ENCODE assay signal across 25 mouse cellular contexts in genomic region chr13:90545816-90546215, GRCm38 (mm10).
DNase-seq lines count a peak whose midpoint lies in the region; ATAC-seq lines count a peak whose summit lies in the region.
"Had no signal": no experiment of that assay in that cellular context is flagged by ENCODE, and none has a peak within 500 bp of the region (broad histone marks: within the 10 kb centered on the region; RNA-seq: fewer than 3 reads in every experiment).

No protein-coding gene starts in this region.

- no peak overlapping the region for H3K4me3 ChIP-seq in forebrain, embryonic 16.5 days (replicated peaks; ENCODE audit: low read length)
- H3K4me3 ChIP-seq: embryonic facial prominence, embryonic 10.5 days; embryonic facial prominence, embryonic 12.5 days; erythroblast, embryonic 14.5 days; forebrain, embryonic 10.5 days; forebrain, embryonic 12.5 days had no signal

- H3K9ac ChIP-seq in forebrain, embryonic 16.5 days (replicated peaks; ENCODE audit: low read depth, low read length): no peak overlapping the region
- H3K9ac ChIP-seq: embryonic facial prominence, embryonic 12.5 days; forebrain, embryonic 12.5 days; forebrain, postnatal 0 days had no signal

- H3K4me2 ChIP-seq in forebrain, embryonic 16.5 days (ENCODE audit: low read length): no peak overlapping the region
- H3K4me2 ChIP-seq: embryonic facial prominence, embryonic 12.5 days; forebrain, embryonic 12.5 days had no signal

- no peaks in the 10 kb centered on the region for H3K9me3 ChIP-seq in forebrain, embryonic 16.5 days (ENCODE audit: control insufficient read depth, low read length)
- H3K9me3 ChIP-seq: embryonic facial prominence, embryonic 10.5 days; embryonic facial prominence, embryonic 12.5 days; forebrain, embryonic 10.5 days; forebrain, embryonic 12.5 days had no signal

- ATAC-seq in common myeloid progenitor, adult 5-6 weeks (replicated peaks; ENCODE audit: low read depth, poor library complexity, severe bottlenecking): 0 out of 2 replicates have a peak, but pooled peaks have one; percentile 54
- peak; percentile 25 for ATAC-seq in granulocyte monocyte progenitor cell, adult 5-6 weeks (replicated peaks; ENCODE audit: poor library complexity, severe bottlenecking)
- ATAC-seq in megakaryocyte progenitor cell, adult 5-6 weeks (replicated peaks; ENCODE audit: poor library complexity): peak; percentile 63
- ATAC-seq in forebrain, embryonic 16.5 days: no peak
- ATAC-seq: activated CD4-positive, CD25-positive, alpha-beta regulatory T cell, adult 4 months; forebrain, embryonic 14.5 days; forebrain, postnatal 0 days had no signal

- DNase-seq in Muller cell, postnatal 12 days (ENCODE audit: inconsistent ontology term): peak; percentile 56
- DNase-seq in kidney, postnatal 4 days: no peak
- DNase-seq in heart, adult 8-10 months (ENCODE audit: low spot score): no peak
- DNase-seq in layer of hippocampus, postnatal 14 days (ENCODE audit: low spot score in 2 of 2): no peak
- DNase-seq: adrenal gland, adult 8-10 months; adrenal gland, postnatal 14 days; adrenal gland, postnatal 36 days; cerebellum, adult 11-12 months; cerebellum, adult 2 months; cerebellum, adult 9-10 months; cerebellum, postnatal 14 days; cerebellum, postnatal 36 days; forebrain, postnatal 0 days had no signal

- H3K4me1 ChIP-seq in forebrain, embryonic 16.5 days (replicated peaks; ENCODE audit: control insufficient read depth, insufficient read depth, low read length): no peaks in the 10 kb centered on the region
- H3K4me1 ChIP-seq: embryonic facial prominence, embryonic 10.5 days; embryonic facial prominence, embryonic 12.5 days; forebrain, embryonic 10.5 days; forebrain, embryonic 12.5 days had no signal

- H3K27me3 ChIP-seq in forebrain, embryonic 16.5 days (replicated peaks; ENCODE audit: control insufficient read depth, insufficient read depth, low read length): no peaks in the 10 kb centered on the region
- H3K27me3 ChIP-seq: embryonic facial prominence, embryonic 12.5 days; forebrain, embryonic 12.5 days; Patski had no signal

- no peak overlapping the region for H3K27ac ChIP-seq in forebrain, embryonic 16.5 days (ENCODE audit: low read length)
- H3K27ac ChIP-seq: embryonic facial prominence, embryonic 10.5 days; embryonic facial prominence, embryonic 12.5 days; forebrain, embryonic 10.5 days; forebrain, embryonic 12.5 days had no signal

- no peaks in the 10 kb centered on the region for H3K36me3 ChIP-seq in forebrain, embryonic 16.5 days (ENCODE audit: control insufficient read depth, insufficient read depth)
- H3K36me3 ChIP-seq: embryonic facial prominence, embryonic 10.5 days; embryonic facial prominence, embryonic 12.5 days; forebrain, embryonic 10.5 days; forebrain, embryonic 12.5 days had no signal
